Mouse (Mus musculus) kidney, adult 2 months (tissue): ENCODE results near the gene Kif26b.

Experiments used
- CTCF ChIP-seq: fragments of 200-500 bp; conservative IDR thresholded peaks from 2 replicates; pipeline ENCODE4 v1.5.1; 2011; ENCODE audit warnings: low read depth, mild to moderate bottlenecking, control low read depth, low read length, moderate library complexity, mixed read lengths; ENCODE audit not compliant: insufficient read depth, insufficient read length
- POLR2A ChIP-seq: fragments of 200-500 bp; IDR thresholded peaks from one replicate; pipeline ENCODE4 v1.6.1; 2011; ENCODE audit warnings: low read depth, low read length, control low read depth

DNA sequence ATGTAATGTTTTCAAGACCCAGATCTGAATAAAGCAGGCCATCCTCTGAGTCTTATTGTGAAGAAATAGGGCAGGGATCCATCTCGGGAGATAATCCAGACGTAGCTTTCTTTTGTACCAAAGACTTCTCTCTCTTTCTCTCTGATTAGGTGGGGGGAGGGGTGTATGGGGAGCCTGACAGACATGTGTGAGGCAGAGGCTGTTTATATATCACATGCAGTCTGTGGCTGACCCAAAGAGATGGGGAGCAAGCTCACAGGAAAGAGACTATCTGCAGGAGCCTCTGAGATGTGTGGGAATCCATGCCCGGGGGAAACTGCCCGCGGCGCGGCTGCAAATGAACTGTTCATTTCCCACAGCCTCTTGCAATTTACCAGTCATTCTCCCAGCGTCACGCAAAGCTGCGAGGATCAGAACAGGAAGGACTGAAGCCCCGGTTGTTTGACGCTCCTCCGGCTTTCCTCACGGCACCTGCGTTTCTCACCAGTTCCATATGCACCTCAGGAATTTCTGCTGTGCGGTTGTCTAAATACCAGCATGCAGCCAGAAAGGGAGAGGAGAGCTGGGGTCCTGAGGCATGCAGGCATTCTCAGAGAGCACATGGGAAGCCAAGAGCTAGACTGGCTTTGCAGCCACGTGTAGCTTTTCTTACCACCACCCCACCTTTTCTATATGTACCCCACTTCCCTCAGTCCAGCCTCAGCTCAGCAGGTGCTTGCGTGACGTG, 105.6 kb downstream of the Kif26b start:
- no peak for TF ChIP-seq CTCF
- no peak for TF ChIP-seq POLR2A
